Mouse (Mus musculus): ENCODE data around the gene Ccm2l. TPM values are rescaled to one million over a fixed set of nuclear protein-coding genes. Genes with fewer than 3 reads are reported as not detected.

Ccm2l gene
- 1.7 and 2.0 TPM in 2 replicates for polyA plus RNA-seq (2015; fragmentation: Nextera tagmentation; extraction: Ambion mirVana)

DNA sequence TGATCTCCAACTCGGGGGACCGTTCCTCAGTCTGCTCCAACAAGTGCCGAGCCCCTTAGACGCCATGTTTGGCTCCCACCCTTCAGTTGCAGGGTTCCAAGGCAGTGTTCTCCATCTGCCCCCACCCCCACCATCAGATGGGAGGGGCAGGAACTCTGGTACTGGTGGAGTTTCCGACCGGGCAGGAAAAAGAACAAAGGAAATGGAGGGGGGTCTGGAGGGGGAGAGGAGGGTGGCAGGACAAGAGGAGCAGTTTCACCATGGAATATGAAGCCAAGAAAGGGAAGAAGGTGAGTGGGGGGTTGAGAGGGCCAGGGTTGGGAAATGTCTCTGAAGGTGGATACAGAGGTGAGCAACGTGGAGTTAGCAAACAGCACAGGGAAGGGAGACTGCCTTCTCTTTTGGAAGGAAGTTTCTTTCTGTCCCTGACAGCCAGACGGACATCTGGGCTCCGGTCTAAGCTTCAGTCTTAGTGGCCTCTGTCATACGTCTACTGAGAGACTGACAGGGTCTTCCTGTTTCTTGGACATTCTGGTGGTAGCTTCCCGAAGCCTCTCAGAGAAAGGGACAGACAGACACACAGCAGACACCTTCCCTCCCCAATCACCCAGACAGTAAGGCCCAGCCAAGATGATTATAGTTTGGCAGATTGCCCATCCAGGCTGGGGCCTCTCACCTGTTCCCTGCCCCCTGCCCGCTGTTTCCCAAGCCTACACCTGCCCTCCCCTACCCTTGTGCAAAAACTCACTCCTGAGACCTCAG, at the start of gene Ccm2l:
TSS of gene Ccm2l (plus strand) at position 209 of the 762 bp plus-strand sequence.
- H3K4me2 ChIP-seq, result 0 out of 2 replicates have a peak within 1 kb of the TSS, but pooled peaks have one; percentile 1
- no peak within 1 kb of the TSS for H3K4me3 ChIP-seq
- 45% methylated on average over 12 of the region's 12 CpGs for WGBS
- no peaks in the 10 kb centered on the region for H3K4me1 ChIP-seq
- H3K27me3 ChIP-seq, result peaks cover 52% of the 10 kb centered on the region
- ATAC-seq (ENCODE audit: insufficient number of reproducible peaks, insufficient read depth, low FRiP score, low TSS enrichment, low read depth), result 0 out of 2 replicates have a peak, but pooled peaks have one; percentile 20
- no peaks in the 10 kb centered on the region for H3K9me3 ChIP-seq
- H3K36me3 ChIP-seq, result no peaks in the 10 kb centered on the region
- H3K27ac ChIP-seq, result no peak within 1 kb of the TSS
- H3K9ac ChIP-seq, result 0 out of 2 replicates have a peak within 1 kb of the TSS, but pooled peaks have one; percentile 27

DNA sequence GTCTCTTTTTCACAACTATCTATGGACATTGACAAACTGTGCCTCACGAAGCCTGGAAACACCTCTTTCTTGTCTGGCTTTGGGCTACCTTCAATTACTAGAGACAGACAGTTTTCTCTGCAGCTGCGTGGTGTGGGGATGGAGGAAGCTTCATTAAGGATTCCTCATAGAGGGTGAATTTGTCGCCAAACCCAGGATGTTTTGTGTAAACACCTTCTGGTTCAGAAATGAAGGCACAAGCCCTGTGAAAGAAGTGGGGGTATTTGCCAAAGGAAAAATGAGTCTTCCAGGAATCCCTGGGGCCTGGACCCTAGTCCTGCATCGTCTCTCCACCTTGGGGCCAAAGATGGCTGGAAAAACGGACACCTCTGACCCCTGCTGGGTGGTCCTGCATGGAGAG, 49.0 kb upstream of the Ccm2l start:
- 0 out of 2 replicates have a peak, but pooled peaks cover 4% of the 10 kb centered on the region for H3K27me3 ChIP-seq
- H3K36me3 ChIP-seq, result peaks cover 14% of the 10 kb centered on the region
- H3K27ac ChIP-seq, result no peak overlapping the region
- no peak overlapping the region for H3K9ac ChIP-seq
- WGBS, result 35% methylated on average over 5 of the region's 5 CpGs
- ATAC-seq (ENCODE audit: insufficient number of reproducible peaks, insufficient read depth, low FRiP score, low TSS enrichment, low read depth), result no peak
- no peaks in the 10 kb centered on the region for H3K9me3 ChIP-seq
- H3K4me3 ChIP-seq, result no peak overlapping the region
- no peak overlapping the region for H3K4me2 ChIP-seq
- H3K4me1 ChIP-seq, result peaks cover 10% of the 10 kb centered on the region

DNA sequence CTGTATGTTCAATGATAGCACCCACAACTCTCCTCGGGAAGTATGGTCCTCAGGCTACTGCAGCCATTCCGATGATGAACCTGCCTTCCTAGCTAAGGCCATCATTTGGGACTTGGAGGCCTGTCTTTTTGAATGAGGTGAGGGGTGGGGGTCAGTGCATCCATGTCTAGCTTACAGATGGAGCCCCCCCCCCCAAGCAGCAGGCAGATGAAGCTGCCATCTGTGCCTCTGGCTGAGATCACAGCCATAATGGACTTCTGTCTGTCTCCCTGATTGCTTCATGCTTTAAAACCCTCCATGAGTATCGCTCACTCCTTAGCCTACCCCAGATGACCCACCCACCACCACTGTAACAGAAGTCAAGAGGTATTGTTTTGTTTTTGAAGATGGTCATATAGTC, 46.4 kb upstream of the Ccm2l start:
- H3K4me3 ChIP-seq, result no peak overlapping the region
- no peak overlapping the region for H3K4me2 ChIP-seq
- peaks cover 9% of the 10 kb centered on the region; the same call in 1 of the 2 replicates for H3K27me3 ChIP-seq
- WGBS, result 85% methylated on average over 3 of the region's 3 CpGs
- H3K4me1 ChIP-seq, result peaks cover 4% of the 10 kb centered on the region
- no peaks in the 10 kb centered on the region for H3K9me3 ChIP-seq
- ATAC-seq (ENCODE audit: insufficient number of reproducible peaks, insufficient read depth, low FRiP score, low TSS enrichment, low read depth), result no peak
- no peaks in the 10 kb centered on the region for H3K36me3 ChIP-seq
- no peak overlapping the region for H3K27ac ChIP-seq
- no peak overlapping the region for H3K9ac ChIP-seq

DNA sequence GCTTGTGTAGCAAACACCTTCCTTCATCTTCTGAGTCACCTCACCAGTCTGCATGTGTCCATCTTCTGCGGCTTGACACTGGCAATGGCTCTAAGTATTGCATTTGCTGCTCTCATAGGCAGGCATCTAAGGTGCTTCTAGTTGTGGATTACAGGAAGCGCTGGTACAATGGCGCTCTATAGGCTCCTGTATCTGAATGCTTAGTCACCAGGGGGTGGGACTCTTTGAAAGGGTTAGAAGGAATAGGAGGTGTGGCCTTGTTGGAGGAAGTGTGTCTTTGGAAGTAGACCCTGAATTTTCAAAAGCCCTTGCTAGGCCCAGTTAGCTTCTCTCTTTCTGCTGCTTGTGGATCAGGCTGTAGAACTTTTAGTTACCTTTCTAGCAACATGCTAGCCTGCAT, 44.6 kb upstream of the Ccm2l start:
- 62% methylated on average over 3 of the region's 3 CpGs for WGBS
- H3K36me3 ChIP-seq, result no peaks in the 10 kb centered on the region
- H3K27me3 ChIP-seq, result peaks cover 11% of the 10 kb centered on the region; the same call in 1 of the 2 replicates

DNA sequence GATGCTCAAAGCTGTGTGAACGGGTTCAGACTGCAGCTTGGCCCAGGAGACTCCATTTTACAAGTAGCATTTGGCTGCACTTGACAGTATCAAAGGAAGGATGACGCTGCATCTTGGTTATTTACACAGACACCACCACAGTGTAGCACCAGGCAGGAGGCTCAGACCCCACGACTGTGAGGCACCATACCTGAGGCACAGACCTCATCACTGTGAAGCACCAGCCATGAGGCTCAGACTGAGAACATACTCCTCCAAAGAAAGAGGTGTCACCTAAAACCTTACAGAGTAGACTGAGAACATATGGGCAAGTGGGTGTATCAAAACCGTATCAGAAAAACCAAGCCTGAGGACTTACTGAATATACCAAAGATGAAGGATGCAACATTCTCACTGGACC, 42.9 kb upstream of the Ccm2l start:
- Histone ChIP-seq H3K9me3 (no peaks in the 10 kb centered on the region), H3K4me2 (no peak overlapping the region), H3K36me3 (no peaks in the 10 kb centered on the region), H3K4me3 (no peak overlapping the region), H3K9ac (no peak overlapping the region), H3K27ac (no peak overlapping the region), H3K4me1 (no peaks in the 10 kb centered on the region), H3K27me3 (peaks cover 21% of the 10 kb centered on the region)
- 61% methylated on average over 4 of the region's 4 CpGs for WGBS
- ATAC-seq (ENCODE audit: insufficient number of reproducible peaks, insufficient read depth, low FRiP score, low TSS enrichment, low read depth), result no peak

More for the DNA sequence above, 44.6 kb upstream of the Ccm2l start:
- Histone ChIP-seq H3K4me2 (no peak overlapping the region), H3K9ac (no peak overlapping the region), H3K27ac (no peak overlapping the region), H3K4me1 (no peaks in the 10 kb centered on the region), H3K9me3 (no peaks in the 10 kb centered on the region), H3K4me3 (no peak overlapping the region)
- ATAC-seq (ENCODE audit: insufficient number of reproducible peaks, insufficient read depth, low FRiP score, low TSS enrichment, low read depth), result no peak

DNA sequence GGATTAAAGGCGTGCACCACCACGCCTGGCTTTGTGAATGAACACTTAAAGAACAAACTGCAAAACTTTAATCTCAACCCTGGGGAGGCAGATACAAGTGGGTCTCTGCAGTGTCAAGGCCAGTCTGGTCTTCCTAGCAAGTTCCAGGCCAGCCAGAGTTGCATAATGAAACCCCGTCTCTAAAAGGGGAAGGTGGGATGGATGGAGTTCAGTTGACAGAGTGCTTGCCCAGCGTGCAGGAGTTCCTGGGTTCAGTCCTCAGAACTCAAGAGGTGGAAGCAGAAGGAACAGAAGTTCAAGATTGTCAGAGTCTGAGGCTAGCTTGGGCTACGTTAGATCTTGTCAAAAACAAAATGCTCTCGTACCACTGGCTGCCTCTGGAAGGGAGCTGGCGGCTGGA, 39.7 kb upstream of the Ccm2l start:
- no peak overlapping the region for H3K4me3 ChIP-seq
- no peak for ATAC-seq (ENCODE audit: insufficient number of reproducible peaks, insufficient read depth, low FRiP score, low TSS enrichment, low read depth)
- no peak overlapping the region for H3K27ac ChIP-seq
- H3K27me3 ChIP-seq, result peaks cover 48% of the 10 kb centered on the region
- no peaks in the 10 kb centered on the region for H3K36me3 ChIP-seq
- no peak overlapping the region for H3K4me2 ChIP-seq
- no peaks in the 10 kb centered on the region for H3K9me3 ChIP-seq
- no peaks in the 10 kb centered on the region for H3K4me1 ChIP-seq
- H3K9ac ChIP-seq, result no peak overlapping the region
- WGBS, result 79% methylated on average over 7 of the region's 7 CpGs

DNA sequence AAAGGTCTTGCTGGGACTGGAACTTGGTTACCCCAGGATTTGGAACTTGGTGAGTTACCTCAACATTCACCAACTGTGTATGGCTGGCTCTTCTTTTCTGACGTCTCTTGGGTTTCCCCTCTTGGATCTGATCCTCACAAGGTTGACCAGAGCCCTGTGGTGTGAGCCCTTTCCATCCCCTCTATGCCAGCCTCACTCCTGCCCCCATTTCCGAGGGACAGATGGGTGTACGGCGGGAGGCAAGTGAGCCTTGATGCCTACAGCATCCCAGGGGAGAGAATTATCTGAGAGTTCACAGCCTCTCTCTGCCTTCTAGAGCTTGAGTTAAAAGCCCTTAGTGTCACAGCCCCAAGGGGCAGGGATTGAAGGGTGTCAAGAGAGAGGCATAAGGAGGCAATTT, 38.3 kb upstream of the Ccm2l start:
- H3K27ac ChIP-seq, result no peak overlapping the region
- no peak for ATAC-seq (ENCODE audit: insufficient number of reproducible peaks, insufficient read depth, low FRiP score, low TSS enrichment, low read depth)
- H3K4me1 ChIP-seq, result peaks cover 8% of the 10 kb centered on the region
- H3K9ac ChIP-seq, result no peak overlapping the region
- no peak overlapping the region for H3K4me3 ChIP-seq
- WGBS, result 60% methylated on average over 4 of the region's 4 CpGs
- H3K27me3 ChIP-seq, result peaks cover 63% of the 10 kb centered on the region
- H3K36me3 ChIP-seq, result no peaks in the 10 kb centered on the region
- H3K9me3 ChIP-seq, result no peaks in the 10 kb centered on the region
- H3K4me2 ChIP-seq, result no peak overlapping the region

DNA sequence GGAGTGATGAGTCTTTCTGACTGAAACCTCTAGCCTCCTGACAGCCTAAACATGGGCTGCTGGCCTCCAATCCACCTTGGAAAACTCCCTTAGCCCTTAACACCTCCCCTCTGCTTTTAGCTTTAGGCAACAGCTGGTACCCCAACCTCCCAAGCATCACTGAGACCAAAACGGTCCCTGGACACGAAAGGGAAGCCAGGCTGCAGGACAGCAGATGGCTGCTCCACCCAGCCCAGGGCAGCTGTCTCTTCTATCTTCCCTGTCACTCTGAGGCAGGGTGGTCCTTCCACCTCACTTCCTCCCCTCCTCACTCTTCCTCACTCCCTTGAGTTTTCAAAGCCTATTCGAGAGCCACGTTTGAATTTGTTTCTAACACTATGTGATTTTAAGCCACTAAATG, 35.3 kb upstream of the Ccm2l start:
- no peak overlapping the region for H3K4me2 ChIP-seq
- ATAC-seq (ENCODE audit: insufficient number of reproducible peaks, insufficient read depth, low FRiP score, low TSS enrichment, low read depth), result no peak
- H3K9ac ChIP-seq, result no peak overlapping the region
- peaks cover 10% of the 10 kb centered on the region for H3K4me1 ChIP-seq
- WGBS, result 38% methylated on average over 4 of the region's 4 CpGs
- no peaks in the 10 kb centered on the region for H3K9me3 ChIP-seq
- H3K27me3 ChIP-seq, result peaks cover 75% of the 10 kb centered on the region
- H3K27ac ChIP-seq, result no peak overlapping the region
- H3K4me3 ChIP-seq, result no peak overlapping the region
- no peaks in the 10 kb centered on the region for H3K36me3 ChIP-seq

DNA sequence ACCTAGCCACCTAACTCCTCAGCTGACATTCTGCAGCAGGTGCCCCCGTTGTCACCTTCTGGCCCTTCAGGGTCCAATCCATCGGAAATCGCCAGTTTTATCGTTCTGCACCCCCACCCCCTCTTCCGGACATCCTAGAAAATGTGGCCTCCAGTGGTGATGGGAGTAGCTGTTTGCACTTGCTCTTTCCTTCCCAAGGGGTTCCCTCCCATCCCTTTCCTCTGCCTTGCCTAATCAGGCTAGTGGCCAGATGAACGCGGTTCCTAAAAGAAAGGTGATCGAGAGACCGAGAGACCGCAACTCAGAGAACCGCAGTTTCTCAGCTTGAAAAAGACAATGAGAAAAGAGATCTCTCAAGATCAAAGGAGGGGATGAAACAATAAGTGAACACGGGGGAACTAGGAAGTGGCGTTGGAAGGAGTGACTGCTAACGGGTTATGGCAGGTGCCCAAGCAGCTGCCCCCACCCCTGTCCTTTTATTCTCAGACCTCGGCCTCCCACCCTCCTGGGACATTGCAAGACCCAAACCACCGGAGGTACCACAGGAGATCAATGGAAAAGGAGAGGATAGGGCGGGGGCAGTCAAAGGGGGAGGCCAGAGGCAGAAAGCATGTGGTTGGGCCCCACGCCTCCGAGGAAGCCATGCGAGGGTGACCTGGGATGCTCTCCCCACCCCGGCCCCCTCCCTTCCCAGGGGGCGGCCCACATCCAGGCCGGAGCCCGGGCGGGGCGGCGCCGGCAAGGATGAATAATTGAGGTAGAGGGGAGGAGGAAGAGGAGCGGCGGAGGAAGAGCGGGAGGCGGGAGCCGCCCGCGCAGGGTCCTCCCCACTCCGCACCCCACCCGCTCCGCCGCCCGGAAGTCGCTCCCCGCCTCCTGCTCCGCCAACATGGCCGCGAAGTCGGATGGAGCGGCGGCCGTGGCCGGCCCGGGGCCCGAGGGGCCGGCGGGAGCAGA, 34.4 kb upstream of the Ccm2l start, which contains the start of gene Xkr7:
TSS of gene Xkr7 (plus strand) at position 727 of the 957 bp plus-strand sequence.
- H3K27me3 ChIP-seq, result peaks cover 74% of the 10 kb centered on the region
- no peak within 1 kb of the TSS for H3K27ac ChIP-seq
- 1% methylated on average over 45 of the region's 54 CpGs for WGBS

DNA sequence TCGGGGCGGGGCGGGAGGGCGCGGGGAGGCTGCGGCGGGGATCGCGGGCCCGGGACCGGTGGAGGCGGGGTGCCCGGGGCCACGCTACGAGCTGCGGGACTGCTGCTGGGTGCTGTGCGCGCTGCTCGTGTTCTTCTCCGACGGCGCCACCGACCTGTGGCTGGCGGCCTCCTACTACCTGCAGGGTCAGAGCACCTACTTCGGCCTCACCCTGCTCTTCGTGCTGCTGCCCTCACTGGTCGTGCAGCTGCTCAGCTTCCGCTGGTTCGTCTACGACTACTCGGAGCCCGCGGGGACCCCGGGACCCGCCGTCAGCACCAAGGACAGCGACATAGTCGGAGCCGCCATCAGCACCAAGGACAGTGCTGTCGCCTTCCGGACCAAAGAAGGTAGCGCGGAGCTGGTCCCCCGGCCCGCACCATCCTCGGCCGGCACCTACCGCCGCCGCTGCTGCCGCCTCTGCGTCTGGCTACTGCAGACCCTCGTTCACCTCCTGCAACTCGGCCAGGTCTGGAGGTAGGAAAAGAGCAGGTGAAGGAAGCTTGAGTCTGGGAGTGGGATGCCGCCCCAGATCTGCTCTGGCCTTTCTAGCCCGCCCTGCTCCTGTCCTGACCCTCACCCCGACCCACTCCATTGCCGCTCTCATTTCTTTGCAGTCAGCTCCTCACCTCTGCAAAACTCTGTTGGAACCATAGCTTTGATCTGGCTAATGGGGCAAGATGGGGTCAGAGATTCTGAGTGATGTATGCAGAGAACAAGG, 33.5 kb upstream of the Ccm2l start:
- peak overlapping the region; percentile 89 for H3K4me2 ChIP-seq
- 2% methylated on average over 58 of the region's 58 CpGs for WGBS
- no peaks in the 10 kb centered on the region for H3K9me3 ChIP-seq
- no peaks in the 10 kb centered on the region for H3K36me3 ChIP-seq
- 0 out of 2 replicates have a peak, but pooled peaks have one; percentile 20 for ATAC-seq (ENCODE audit: insufficient number of reproducible peaks, insufficient read depth, low FRiP score, low TSS enrichment, low read depth)
- peaks cover 74% of the 10 kb centered on the region for H3K27me3 ChIP-seq
- no peak overlapping the region for H3K9ac ChIP-seq
- H3K27ac ChIP-seq, result no peak overlapping the region
- H3K4me1 ChIP-seq, result peaks cover 10% of the 10 kb centered on the region
- peak overlapping the region; percentile 50 for H3K4me3 ChIP-seq

More for the DNA sequence above, 34.4 kb upstream of the Ccm2l start, which contains the start of gene Xkr7:
- peak within 1 kb of the TSS; percentile 50 for H3K4me3 ChIP-seq
- peak within 1 kb of the TSS; percentile 89 for H3K4me2 ChIP-seq
- peaks cover 10% of the 10 kb centered on the region for H3K4me1 ChIP-seq
- no peak within 1 kb of the TSS for H3K9ac ChIP-seq
- no peaks in the 10 kb centered on the region for H3K9me3 ChIP-seq
- no peak for ATAC-seq (ENCODE audit: insufficient number of reproducible peaks, insufficient read depth, low FRiP score, low TSS enrichment, low read depth)
- no peaks in the 10 kb centered on the region for H3K36me3 ChIP-seq

DNA sequence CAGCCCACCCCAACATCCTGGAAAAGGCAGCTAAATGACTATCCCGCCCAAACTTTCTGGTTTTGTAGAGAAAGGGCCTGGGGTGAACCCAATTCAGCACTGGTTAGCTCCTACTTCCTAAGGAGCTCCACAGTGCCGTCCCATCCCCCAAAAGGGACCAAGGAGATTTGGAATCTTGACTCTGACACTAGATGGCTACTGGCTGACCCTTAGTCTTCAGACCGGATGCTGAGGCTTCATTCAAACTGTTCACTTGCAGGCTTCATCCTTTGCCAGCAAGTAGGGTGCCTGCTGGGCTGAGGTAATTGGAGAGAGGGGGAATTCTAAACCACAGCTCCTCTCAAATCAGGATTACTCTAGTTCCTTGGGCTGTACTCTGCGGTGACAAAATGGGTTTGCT, 32.8 kb upstream of the Ccm2l start:
- no peak overlapping the region for H3K9ac ChIP-seq
- no peak for ATAC-seq (ENCODE audit: insufficient number of reproducible peaks, insufficient read depth, low FRiP score, low TSS enrichment, low read depth)
- H3K27ac ChIP-seq, result no peak overlapping the region
- no peaks in the 10 kb centered on the region for H3K9me3 ChIP-seq
- no peak overlapping the region for H3K4me2 ChIP-seq
- no peaks in the 10 kb centered on the region for H3K36me3 ChIP-seq
- WGBS, result 6% methylated on average over 4 of the region's 4 CpGs
- peaks cover 76% of the 10 kb centered on the region for H3K27me3 ChIP-seq
- H3K4me3 ChIP-seq, result no peak overlapping the region
- peaks cover 10% of the 10 kb centered on the region for H3K4me1 ChIP-seq
